Mouse (Mus musculus): Measurements from ENCODE around the gene H2afj. TPM values are rescaled to one million over a fixed set of nuclear protein-coding genes. Genes with fewer than 3 reads are reported as not detected.
A peak's percentile ranks its signal among the peaks of the same experiment; 100 is the strongest.

H2afj gene
- polyA plus RNA-seq, 1 experiment from 2014 or later: 117 TPM

DNA sequence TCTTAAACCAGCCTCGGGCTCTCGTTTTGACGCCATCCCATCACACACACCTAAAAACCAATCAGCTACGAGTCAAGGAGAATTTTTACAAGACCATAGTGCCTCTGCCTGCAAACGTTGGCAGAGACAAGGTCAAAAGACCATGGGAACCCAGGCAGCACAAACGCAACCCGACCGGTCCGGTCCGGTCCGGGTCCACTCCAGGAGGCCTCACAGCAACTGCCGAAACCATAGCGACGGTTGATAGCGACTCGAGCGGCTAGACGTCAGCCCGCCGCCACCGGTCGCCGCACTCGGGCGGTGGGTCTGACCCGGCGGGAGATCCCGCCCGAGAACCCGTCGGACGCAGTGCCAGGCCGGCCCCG lies 19.5 kb downstream of the H2afj start, which contains the start of gene BC049715:
Gene BC049715 (plus strand): TSS at position 111 of the 365 bp plus-strand sequence.
- H3K27ac ChIP-seq (replicated peaks): peak within 1 kb of the TSS; percentile 70
- H3K9ac ChIP-seq (replicated peaks): peak within 1 kb of the TSS; percentile 98
- WGBS: under 1% methylated on average over 34 of the region's 34 CpGs
- H3K27me3 ChIP-seq: 0 out of 2 replicates have a peak, but pooled peaks cover 9% of the 10 kb centered on the region
- peaks cover 26% of the 10 kb centered on the region for H3K36me3 ChIP-seq
- peak within 1 kb of the TSS; percentile 75 for H3K4me2 ChIP-seq (replicated peaks)
- no peak; the same call in 1 of the 2 replicates for ATAC-seq (ENCODE audit: low FRiP score, low read depth)
- peak within 1 kb of the TSS; percentile 92 for H3K4me3 ChIP-seq
- no peaks in the 10 kb centered on the region for H3K9me3 ChIP-seq
- peaks cover 8% of the 10 kb centered on the region for H3K4me1 ChIP-seq

DNA sequence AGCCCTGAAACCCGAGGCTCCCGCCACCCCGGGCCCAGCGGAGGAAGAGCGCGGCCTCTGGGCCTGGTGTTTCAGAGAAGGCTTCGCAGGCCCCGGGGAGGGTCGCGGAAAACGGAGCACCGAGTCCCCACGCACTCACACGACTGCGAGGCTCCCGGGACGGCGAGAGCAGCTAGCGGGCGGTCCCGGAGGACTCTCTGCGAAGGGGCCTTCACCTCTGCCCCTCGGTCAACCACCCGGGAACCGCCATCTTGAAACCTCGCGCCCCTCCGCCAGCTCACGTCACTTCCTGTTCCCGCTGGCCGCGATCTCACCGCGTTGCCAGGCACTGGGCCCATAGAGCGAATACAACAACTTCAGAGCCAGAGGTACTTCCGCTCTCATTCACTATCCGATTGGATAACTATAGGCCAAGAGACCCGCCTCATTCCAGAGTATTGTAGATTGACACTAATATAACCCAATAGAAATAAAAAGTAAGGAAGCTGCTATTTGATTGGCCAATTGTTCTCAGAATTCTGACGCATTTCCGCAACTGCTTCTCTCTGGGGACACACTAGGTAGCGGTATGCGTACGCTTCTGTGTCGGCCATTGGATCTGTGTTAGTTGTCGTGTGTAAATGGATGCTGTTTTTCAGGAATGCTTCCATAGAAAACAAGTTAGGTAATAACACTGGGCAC lies 20.0 kb downstream of the H2afj start, which contains the start of gene Wbp11:
Gene Wbp11 (minus strand): TSS at position 353 of the 681 bp plus-strand sequence.
- WGBS: under 1% methylated on average over 45 of the region's 45 CpGs
- H3K27ac ChIP-seq (replicated peaks): peak within 1 kb of the TSS; percentile 70
- peak within 1 kb of the TSS; percentile 98 for H3K9ac ChIP-seq (replicated peaks)
- peaks cover 20% of the 10 kb centered on the region for H3K36me3 ChIP-seq
- H3K4me3 ChIP-seq: peak within 1 kb of the TSS; percentile 92
- peaks cover 8% of the 10 kb centered on the region for H3K4me1 ChIP-seq
- peak; percentile 100 for ATAC-seq (ENCODE audit: low FRiP score, low read depth)
- no peaks in the 10 kb centered on the region for H3K9me3 ChIP-seq
- H3K4me2 ChIP-seq (replicated peaks): peak within 1 kb of the TSS; percentile 75
- H3K27me3 ChIP-seq: 0 out of 2 replicates have a peak, but pooled peaks cover 9% of the 10 kb centered on the region

DNA sequence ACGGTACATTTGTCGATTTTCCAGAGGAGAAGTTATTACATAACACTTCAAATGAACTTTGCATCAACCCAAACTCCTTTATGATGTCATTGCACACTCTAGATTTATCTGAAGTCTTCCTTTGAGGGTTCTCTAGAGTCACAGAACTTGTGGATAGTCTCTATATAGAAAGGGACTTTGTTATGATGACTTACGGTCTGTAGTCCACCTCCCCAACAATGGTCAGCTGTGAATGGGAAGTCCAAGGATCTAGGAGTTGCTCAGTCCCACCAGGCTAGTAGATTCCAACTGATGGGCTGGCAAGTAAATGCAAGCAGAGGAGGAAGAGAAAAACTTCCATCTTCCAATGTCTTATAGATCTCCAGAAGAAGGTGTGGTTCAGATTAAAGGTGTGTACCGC lies 20.6 kb downstream of the H2afj start:
- H3K4me1 ChIP-seq: peaks cover 8% of the 10 kb centered on the region
- peaks cover 18% of the 10 kb centered on the region for H3K36me3 ChIP-seq
- peak overlapping the region; percentile 39; the same call in 1 of the 2 replicates for H3K9ac ChIP-seq (replicated peaks)
- ATAC-seq (ENCODE audit: low FRiP score, low read depth): no peak
- H3K27me3 ChIP-seq: 0 out of 2 replicates have a peak, but pooled peaks cover 9% of the 10 kb centered on the region
- H3K4me2 ChIP-seq (replicated peaks): peak overlapping the region; percentile 54
- WGBS: 38% methylated on average over 4 of the region's 4 CpGs
- peak overlapping the region; percentile 70 for H3K27ac ChIP-seq (replicated peaks)
- H3K9me3 ChIP-seq: no peaks in the 10 kb centered on the region
- H3K4me3 ChIP-seq: peak overlapping the region; percentile 92

DNA sequence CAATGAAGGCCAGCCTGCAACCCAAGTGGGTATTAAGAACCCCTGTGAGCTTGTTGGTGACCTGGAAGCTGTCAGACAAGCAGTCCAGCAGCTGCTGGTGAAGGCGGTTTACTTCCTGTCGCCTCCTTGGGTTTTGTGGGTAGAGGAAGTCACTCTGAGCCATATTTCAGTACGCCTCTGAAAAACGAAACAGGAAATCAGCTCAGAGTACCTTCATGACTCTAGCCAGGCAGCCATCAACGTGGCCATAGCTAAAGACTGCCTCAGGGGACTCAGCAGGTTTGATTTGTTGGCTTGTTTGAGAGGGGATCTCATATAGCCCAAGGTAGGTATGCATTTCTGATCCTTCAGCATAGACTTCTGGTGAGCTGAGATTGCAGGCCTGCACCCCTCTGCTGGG lies 23.7 kb downstream of the H2afj start:
- H3K4me1 ChIP-seq: peaks cover 8% of the 10 kb centered on the region
- WGBS: 81% methylated on average over 5 of the region's 5 CpGs
- no peak overlapping the region for H3K27ac ChIP-seq (replicated peaks)
- no peak overlapping the region for H3K9ac ChIP-seq (replicated peaks)
- H3K27me3 ChIP-seq: peaks cover 13% of the 10 kb centered on the region; the same call in 1 of the 2 replicates
- no peaks in the 10 kb centered on the region for H3K9me3 ChIP-seq
- no peak overlapping the region for H3K4me3 ChIP-seq
- no peak overlapping the region for H3K4me2 ChIP-seq (replicated peaks)
- H3K36me3 ChIP-seq: no peaks in the 10 kb centered on the region
- ATAC-seq (ENCODE audit: low FRiP score, low read depth): no peak

DNA sequence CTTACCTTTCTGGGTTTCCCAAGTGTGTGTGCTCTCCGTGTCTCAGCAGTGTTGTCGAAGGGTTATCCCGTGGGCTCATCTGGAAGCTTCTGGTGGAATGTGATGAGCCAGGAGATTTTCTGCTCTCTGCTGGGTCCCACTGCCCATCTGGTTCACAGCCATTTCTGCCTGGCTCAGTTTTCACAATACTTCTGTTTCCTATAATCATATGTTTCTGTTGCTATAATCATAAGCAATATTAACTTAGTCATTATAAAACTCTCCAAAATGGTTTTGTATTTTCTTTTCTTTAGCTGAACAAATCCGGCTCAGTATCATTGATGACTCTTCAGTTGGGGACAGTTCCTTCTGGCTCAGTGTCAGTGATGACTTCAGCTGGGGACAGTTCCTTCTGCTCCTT lies 27.3 kb downstream of the H2afj start, which contains the start of gene Smco3:
Gene Smco3 (minus strand): TSS at position 101 of the 400 bp plus-strand sequence.
- Histone ChIP-seq H3K4me2 (replicated peaks) (no peak within 1 kb of the TSS), H3K4me1 (no peaks in the 10 kb centered on the region), H3K36me3 (no peaks in the 10 kb centered on the region), H3K4me3 (no peak within 1 kb of the TSS), H3K27me3 (peaks cover 13% of the 10 kb centered on the region; the same call in 1 of the 2 replicates), H3K27ac (replicated peaks) (no peak within 1 kb of the TSS), H3K9me3 (no peaks in the 10 kb centered on the region), H3K9ac (replicated peaks) (no peak within 1 kb of the TSS)
- no peak for ATAC-seq (ENCODE audit: low FRiP score, low read depth)
- 59% methylated on average over 4 of the region's 4 CpGs for WGBS

DNA sequence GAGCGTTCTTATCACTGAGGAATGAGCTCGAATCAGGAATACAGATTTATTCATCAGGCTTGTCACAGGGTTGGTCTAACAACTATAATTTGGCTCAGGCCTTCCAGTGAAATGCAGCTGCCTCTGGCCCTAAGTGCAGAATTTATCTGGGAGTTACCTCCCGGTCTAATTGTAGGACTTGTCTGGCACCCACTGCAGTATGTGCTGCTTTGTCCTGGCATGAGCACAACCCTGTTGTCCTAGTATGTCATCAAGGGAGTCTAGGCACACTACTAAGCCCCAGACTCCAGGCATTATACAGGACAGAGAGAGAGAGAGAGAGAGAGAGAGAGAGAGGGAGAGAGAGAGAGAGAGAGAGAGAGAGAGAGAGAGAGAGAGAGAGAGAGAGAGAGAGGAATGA lies 29.3 kb downstream of the H2afj start:
- no peak overlapping the region for H3K4me3 ChIP-seq
- H3K4me1 ChIP-seq: no peaks in the 10 kb centered on the region
- 86% methylated on average over 3 of the region's 3 CpGs for WGBS
- no peaks in the 10 kb centered on the region for H3K36me3 ChIP-seq
- no peak overlapping the region for H3K9ac ChIP-seq (replicated peaks)
- H3K27me3 ChIP-seq: peaks cover 4% of the 10 kb centered on the region; the same call in 1 of the 2 replicates
- H3K27ac ChIP-seq (replicated peaks): no peak overlapping the region
- H3K4me2 ChIP-seq (replicated peaks): no peak overlapping the region
- no peak for ATAC-seq (ENCODE audit: low FRiP score, low read depth)
- no peaks in the 10 kb centered on the region for H3K9me3 ChIP-seq

DNA sequence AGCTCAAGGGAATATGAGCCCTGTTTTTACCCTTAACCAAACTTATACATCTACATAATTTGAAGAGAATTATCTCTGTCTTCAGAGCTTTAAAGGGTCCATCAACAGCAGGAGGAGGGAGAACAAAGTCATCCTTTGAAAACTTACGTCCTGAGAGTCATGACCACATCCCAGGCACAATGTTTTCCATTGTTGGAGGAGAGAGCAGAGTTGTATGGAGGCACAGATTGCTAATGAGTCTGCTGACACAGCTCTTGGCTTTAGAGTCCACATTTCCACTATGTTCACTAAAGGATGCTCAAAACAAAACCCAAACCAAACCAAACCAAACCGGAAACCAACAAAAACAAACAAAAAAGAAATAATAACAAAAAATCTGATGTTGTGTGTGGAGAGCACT lies 36.9 kb downstream of the H2afj start:
- 68% methylated on average over 2 of the region's 2 CpGs for WGBS

DNA sequence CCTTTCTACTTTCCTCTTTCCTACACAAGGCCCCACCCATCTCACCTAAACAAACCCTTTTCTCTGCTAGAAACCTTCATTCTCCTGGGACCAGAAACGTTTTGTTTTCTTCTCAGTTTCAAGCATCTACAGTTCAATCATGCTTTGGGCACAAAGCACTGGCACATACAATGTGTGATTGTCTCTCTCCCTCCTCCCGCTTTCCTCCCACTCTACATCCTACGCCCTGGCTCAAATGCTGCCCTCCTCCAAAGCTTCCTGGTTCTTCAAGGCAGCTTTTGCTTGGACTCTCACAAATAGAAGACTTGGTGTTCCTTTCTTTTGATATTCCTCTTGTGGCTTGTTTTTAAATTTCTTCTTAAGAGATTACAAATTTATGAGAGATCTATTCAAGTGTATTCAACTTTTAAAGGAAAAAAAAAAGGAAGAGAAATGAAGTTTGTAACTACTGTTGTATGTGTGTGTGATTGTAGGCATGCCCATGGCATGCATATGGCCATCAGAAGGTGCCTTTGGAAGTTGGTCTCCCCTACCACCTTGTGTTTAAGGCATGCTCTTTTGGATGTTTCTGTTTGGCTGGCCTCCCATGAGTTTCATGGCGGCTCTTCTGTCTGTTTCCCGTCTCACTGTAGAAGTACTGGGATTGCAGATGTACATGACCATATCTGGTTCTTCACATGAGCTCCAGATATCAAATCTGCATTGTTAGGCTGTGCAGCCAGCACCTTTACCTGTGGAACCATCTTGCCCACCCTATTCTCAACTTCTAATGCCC lies 37.8 kb downstream of the H2afj start:
- Histone ChIP-seq H3K36me3 (no peaks in the 10 kb centered on the region), H3K27me3 (no peaks in the 10 kb centered on the region), H3K4me1 (no peaks in the 10 kb centered on the region), H3K9ac (replicated peaks) (no peak overlapping the region), H3K4me2 (replicated peaks) (no peak overlapping the region), H3K9me3 (no peaks in the 10 kb centered on the region), H3K4me3 (no peak overlapping the region), H3K27ac (replicated peaks) (no peak overlapping the region)
- WGBS: 70% methylated on average over 5 of the region's 5 CpGs
- no peak for ATAC-seq (ENCODE audit: low FRiP score, low read depth)

More for the DNA sequence above, 36.9 kb downstream of the H2afj start:
- no peaks in the 10 kb centered on the region for H3K9me3 ChIP-seq
- H3K4me2 ChIP-seq (replicated peaks): no peak overlapping the region
- no peak overlapping the region for H3K9ac ChIP-seq (replicated peaks)
- no peaks in the 10 kb centered on the region for H3K36me3 ChIP-seq
- H3K27me3 ChIP-seq: no peaks in the 10 kb centered on the region
- H3K4me1 ChIP-seq: no peaks in the 10 kb centered on the region
- ATAC-seq (ENCODE audit: low FRiP score, low read depth): no peak
- H3K4me3 ChIP-seq: no peak overlapping the region
- no peak overlapping the region for H3K27ac ChIP-seq (replicated peaks)

DNA sequence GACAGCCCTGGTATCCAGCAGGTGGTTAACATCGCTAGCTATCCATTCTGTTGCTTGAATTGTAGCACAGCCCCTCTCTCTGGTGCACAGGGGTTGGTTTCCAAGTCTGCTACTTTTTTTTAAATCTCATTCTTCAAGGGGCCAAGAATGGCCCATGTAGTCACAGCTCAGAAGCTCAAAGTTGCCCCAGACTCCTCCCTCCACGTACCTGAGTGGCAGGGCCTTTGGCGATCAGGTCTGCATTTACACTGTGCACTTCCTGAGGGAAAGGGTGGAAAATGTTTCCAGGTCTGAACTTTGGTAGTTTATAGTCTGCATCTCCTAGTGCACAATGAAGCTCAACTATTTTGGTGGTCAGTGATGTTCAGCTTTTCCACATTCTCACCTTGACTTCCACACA lies 39.2 kb downstream of the H2afj start:
- WGBS: 96% methylated on average over 3 of the region's 3 CpGs
- no peaks in the 10 kb centered on the region for H3K4me1 ChIP-seq
- H3K4me3 ChIP-seq: no peak overlapping the region
- H3K9ac ChIP-seq (replicated peaks): no peak overlapping the region
- no peak for ATAC-seq (ENCODE audit: low FRiP score, low read depth)
- H3K4me2 ChIP-seq (replicated peaks): no peak overlapping the region
- H3K36me3 ChIP-seq: no peaks in the 10 kb centered on the region
- H3K27me3 ChIP-seq: no peaks in the 10 kb centered on the region
- H3K27ac ChIP-seq (replicated peaks): no peak overlapping the region
- no peaks in the 10 kb centered on the region for H3K9me3 ChIP-seq

DNA sequence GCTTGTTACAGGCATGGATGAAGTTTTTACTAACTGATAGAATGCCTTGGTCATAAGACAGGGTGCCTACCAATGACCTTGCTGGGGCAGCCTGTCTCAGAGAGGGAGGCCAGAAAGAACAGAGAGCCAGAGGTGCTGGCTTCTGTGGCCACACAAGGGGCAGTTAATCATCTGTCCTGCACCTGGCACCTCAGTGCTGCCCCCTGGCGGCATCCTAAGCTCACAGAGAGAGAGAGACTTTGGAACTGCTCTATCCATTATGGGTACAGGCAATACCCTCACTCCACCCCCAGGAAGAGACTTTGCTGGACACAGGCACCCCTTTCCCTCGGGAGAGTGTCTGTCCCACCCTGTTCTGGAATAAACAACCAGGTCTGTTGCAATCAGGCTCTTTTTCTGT lies 39.7 kb downstream of the H2afj start:
- Histone ChIP-seq H3K36me3 (no peaks in the 10 kb centered on the region), H3K4me3 (no peak overlapping the region), H3K27ac (replicated peaks) (no peak overlapping the region), H3K4me2 (replicated peaks) (no peak overlapping the region), H3K27me3 (no peaks in the 10 kb centered on the region), H3K9ac (replicated peaks) (no peak overlapping the region), H3K9me3 (no peaks in the 10 kb centered on the region), H3K4me1 (no peaks in the 10 kb centered on the region; the same call in 1 of the 2 replicates)
- ATAC-seq (ENCODE audit: low FRiP score, low read depth): no peak
- WGBS: 28% methylated on average over 2 of the region's 2 CpGs

DNA sequence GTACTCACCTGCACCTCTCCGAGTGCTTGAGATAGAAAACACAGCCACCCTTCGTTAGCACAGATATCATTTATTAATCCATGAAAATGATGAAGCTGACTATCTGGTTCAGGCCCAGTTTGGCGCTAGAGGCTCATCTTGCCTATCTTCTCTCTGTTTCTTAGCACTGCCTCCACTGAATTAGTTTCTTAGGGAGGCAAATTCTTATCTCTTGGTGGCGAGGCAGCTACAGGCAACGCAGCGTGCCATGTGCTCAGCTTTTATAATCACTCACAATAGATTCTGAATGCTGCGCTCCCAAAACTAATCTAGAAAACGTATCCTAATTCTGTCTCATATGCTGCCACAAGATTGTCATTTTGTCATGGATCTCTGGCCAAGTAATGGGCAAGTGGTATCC lies 40.4 kb downstream of the H2afj start:
- Histone ChIP-seq H3K27me3 (no peaks in the 10 kb centered on the region), H3K4me3 (no peak overlapping the region), H3K4me2 (replicated peaks) (no peak overlapping the region), H3K27ac (replicated peaks) (no peak overlapping the region), H3K4me1 (no peaks in the 10 kb centered on the region; the same call in 1 of the 2 replicates), H3K36me3 (no peaks in the 10 kb centered on the region), H3K9ac (replicated peaks) (no peak overlapping the region), H3K9me3 (no peaks in the 10 kb centered on the region)
- 86% methylated on average over 8 of the region's 8 CpGs for WGBS
- no peak for ATAC-seq (ENCODE audit: low FRiP score, low read depth)

DNA sequence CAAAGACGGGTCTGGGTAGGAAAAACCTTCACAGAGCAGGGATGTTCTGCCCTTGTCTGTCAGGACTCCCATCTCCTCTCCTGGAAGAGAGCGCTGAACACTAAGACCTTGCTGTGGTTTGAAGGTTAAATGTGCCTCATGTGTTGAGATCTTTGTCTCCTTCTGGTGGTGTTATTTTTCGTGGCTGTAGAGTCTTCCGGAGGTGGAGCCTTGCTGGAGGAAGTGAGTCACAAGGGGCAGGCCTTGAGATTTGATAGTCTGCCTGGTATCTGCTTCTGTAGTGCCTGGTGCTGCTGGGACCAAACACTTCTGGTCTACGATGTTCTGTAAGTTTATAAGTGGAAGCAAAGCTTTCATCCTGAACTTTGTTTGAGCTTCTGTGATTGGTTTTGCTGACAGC lies 40.9 kb downstream of the H2afj start:
- Histone ChIP-seq H3K9me3 (no peaks in the 10 kb centered on the region), H3K4me3 (no peak overlapping the region), H3K4me1 (no peaks in the 10 kb centered on the region; the same call in 1 of the 2 replicates), H3K4me2 (replicated peaks) (no peak overlapping the region), H3K36me3 (no peaks in the 10 kb centered on the region), H3K27ac (replicated peaks) (no peak overlapping the region), H3K27me3 (no peaks in the 10 kb centered on the region), H3K9ac (replicated peaks) (no peak overlapping the region)
- WGBS: 92% methylated on average over 5 of the region's 5 CpGs
- ATAC-seq (ENCODE audit: low FRiP score, low read depth): no peak

Measured in midbrain, embryonic 12.5 days (tissue).